Mouse (Mus musculus) bone marrow macrophage, adult 2 months (primary cell): ENCODE results near the gene Zmynd8. TPM values are rescaled to one million over a fixed set of nuclear protein-coding genes. Genes with fewer than 3 reads are reported as not detected.

Source experiments
- H3K27ac ChIP-seq: 2 replicates; pipeline ENCODE4 v1.5.1; 2012; ENCODE audit warnings: low read depth, low read length; ENCODE audit not compliant: insufficient read depth
- H3K4me1 ChIP-seq: 2 replicates; pipeline ENCODE4 v1.6.1; 2012; ENCODE audit warnings: low read length; ENCODE audit not compliant: control insufficient read depth, insufficient read depth
- H3K4me3 ChIP-seq: 2 replicates; pipeline ENCODE4 v1.5.1; 2012; ENCODE audit warnings: mild to moderate bottlenecking, low read length, moderate library complexity; ENCODE audit not compliant: insufficient read depth
- CTCF ChIP-seq: IDR thresholded peaks from 2 replicates; pipeline ENCODE4 v1.5.1; 2012; ENCODE audit warnings: low read depth, mild to moderate bottlenecking, low read length, moderate library complexity
- POLR2A ChIP-seq: IDR thresholded peaks from 2 replicates; pipeline ENCODE4 v1.6.1; 2012; ENCODE audit warnings: mild to moderate bottlenecking, low read depth, low read length, borderline replicate concordance
- polyA plus RNA-seq: library from polyadenylated mRNA; stranded (reverse); fragments of >200 nt; gene quantifications from 2 replicates; pipeline ENCODE4 v1.2.4, GENCODE M21; 2012; ENCODE audit not compliant: missing spikeins, insufficient read depth, insufficient read length

Gene Zmynd8
- polyA plus RNA-seq, 1 experiment = 99.5 TPM

DNA sequence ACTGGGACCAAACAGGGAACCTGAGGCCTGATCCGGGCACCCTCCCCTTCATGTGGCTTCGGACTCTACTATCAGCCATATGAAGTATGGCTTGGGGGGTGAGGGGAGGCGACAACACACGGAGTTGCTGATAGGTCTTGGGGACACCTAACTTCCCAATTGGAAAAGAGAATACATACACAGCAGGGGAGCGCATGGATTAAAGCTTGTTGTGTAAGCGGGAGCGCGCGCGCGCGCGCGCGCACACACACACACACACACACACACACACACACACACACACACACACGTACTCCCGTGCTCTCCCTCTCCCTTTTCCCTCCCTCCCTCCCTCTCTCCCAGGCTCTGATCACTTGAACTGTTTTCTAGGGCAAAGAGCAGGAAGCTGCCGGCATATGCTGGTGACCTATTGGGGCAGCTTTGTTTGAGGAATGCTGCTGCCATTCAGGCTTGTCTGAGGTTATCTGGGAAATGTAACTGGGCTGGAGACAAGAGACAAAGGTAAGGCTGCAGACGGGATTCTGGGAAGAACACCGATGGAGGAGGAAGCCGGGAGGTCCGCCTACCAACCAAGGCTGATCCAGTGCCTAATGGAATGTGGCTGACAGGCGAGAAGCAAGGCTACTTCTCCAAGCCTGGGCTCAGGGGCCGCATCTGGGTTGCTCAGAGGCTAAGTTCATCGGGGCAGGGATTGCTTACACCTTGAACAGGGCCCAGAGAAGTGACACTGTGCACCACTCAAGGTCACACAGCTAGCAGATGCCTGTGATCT is 11.8 kb downstream of the Zmynd8 start:
- Histone ChIP-seq H3K4me1 (peaks cover 46% of the 10 kb centered on the region), H3K4me3 (no peak overlapping the region), H3K27ac (peak overlapping the region; percentile 100)
- TF ChIP-seq POLR2A (no peak), CTCF (no peak)

DNA sequence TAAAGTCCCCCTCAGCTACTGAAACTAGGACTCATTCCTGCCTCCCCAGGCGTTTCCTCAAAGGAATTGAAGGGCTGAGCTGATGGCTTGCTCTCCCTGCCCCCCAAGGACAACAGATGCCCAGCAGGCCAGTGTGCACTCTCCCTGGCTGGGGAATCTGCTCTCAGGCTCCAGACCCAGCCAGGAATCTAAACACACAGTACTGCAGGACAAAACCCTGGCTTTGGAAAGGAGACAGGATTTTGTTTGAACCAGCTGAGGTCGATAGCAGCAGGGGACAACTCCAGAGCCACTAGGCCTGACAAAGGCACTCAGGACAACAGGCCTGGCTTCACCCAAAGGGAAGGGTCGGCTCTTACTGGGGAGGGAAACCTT is 12.3 kb downstream of the Zmynd8 start:
- Histone ChIP-seq H3K4me3 (no peak overlapping the region), H3K4me1 (peaks cover 48% of the 10 kb centered on the region), H3K27ac (peak overlapping the region; percentile 100)
- no peak for TF ChIP-seq POLR2A
- no peak for TF ChIP-seq CTCF

DNA sequence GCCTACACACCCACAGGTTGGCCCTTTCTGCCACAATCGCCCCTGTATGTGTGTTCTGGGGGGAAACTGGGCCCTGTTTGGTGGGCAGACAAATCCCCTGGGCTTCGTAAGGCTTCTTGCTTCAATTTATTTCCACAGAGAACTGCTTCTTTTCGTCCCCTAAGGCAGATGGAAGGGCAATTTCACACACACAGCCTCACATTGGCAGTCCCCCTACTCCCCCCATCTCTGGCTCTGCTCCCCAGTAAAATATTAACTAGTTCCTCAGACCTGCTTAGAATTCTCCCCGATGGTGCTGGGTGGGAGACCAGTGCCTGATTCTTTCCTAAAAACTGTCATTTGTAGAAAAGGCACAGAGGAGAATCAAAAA is 12.9 kb downstream of the Zmynd8 start:
- no peak overlapping the region for H3K4me3 ChIP-seq
- H3K4me1 ChIP-seq = peaks cover 51% of the 10 kb centered on the region
- peak overlapping the region; percentile 100 for H3K27ac ChIP-seq
- TF ChIP-seq POLR2A (0 out of 2 replicates have a peak, but pooled peaks have one; percentile 3), CTCF (no peak)

DNA sequence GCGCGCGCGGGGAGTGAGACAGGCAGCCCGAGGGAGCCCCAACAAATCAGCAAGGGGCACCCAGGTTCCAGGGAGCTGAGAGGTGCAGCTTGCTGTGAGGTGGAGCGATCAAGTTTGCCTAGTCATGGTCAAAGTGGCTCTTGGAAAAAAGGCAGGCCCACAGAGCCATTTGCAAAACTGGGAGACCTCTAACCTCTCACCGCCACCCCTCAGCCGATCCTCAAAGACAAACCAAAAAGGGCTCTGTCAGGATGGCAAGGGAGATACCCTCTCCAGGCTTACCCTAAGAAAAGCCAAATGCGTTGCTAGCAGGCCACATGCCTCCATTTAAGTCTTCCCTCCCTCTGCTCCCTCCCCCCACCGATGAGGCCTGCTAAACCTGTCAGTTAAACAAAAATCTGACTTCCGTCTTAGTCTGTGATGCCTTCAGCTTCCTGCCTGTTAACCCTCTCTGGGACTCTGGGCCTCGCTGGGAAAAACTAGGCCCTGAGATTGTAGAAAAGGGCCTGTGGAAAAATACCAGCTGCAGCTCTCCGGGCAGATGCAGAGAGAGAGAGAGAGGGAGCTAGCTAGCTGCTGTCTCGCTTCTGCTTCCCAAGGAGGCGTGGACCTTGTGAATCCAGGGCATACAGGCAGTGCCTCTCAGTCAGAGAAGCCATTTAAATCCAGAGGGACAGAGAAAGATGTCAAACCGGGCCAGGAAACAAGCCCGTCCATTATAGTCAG is 13.4 kb downstream of the Zmynd8 start:
- H3K4me1 ChIP-seq = peaks cover 57% of the 10 kb centered on the region
- H3K27ac ChIP-seq = peak overlapping the region; percentile 100
- H3K4me3 ChIP-seq = peak overlapping the region; percentile 46
- no peak for TF ChIP-seq POLR2A
- no peak for TF ChIP-seq CTCF

DNA sequence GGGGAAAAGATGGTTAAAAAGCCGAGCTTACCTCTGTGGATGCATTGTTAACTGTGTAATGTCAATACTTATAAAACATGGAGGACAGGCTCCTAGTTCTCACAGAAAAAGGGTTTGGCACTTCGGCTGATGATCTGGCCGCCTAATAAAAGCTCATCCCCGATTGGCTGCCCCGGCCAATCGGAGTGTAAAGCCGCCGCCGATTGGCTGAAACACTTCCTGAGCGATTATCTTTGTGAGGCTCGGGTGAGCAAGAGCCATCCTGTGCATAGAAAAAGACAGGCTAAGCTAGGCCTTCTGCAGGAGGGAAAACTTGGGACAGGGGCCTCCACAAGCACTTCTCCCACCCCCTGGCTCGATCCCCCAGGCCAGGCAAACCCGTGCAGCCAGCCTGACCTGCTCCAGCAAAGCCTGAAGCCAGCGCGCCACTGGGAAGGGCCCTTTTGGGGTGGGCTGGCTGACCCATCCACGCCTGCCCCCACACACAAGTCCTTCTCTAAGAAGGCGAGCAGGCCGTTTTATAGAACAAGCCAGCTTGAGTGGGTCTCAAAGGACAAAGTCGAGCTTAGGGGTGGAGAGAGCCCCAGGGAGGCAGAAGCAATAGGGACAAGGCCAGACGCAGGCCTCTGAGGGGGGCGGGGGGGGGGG is 14.1 kb downstream of the Zmynd8 start:
- peak overlapping the region; percentile 76 for H3K4me3 ChIP-seq
- no peak for TF ChIP-seq POLR2A
- no peak for TF ChIP-seq CTCF
- H3K27ac ChIP-seq = peak overlapping the region; percentile 100
- H3K4me1 ChIP-seq = peaks cover 61% of the 10 kb centered on the region

DNA sequence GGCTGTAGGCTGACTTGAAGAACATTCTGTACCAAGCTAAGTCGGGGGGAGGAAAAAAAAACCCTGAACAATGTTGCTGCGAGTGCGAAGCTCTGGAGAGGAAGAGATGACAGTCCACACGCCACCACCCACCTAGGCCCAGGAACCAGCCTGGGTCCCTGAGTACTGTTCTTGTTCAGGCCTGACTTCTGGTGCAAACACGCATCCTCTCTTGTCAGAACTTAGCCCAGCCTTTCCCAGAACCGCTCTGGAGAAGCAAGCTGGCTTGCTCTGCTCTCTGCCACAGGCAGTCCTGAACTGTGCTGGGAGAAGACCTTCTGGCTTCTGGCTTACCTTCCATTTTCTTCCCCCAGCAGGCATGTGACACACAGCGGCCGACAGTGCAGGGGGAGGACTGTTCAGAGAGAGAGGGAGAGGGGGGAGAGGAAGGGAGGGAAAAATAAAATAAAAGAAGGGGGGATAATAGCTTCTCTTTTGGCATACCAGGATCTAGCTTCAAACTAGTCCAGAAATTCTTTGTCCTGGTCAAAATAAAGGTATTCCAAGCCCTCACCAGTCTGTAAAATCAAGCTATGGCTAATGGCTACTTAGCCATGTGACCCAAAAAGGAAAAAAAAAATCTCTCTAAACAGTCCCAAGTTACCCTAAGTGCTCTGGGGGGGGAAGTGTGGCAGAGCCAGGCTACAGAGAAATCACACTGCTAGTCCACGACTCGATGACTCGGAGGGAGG is 14.8 kb downstream of the Zmynd8 start:
- Histone ChIP-seq H3K4me3 (peak overlapping the region; percentile 76), H3K4me1 (peaks cover 61% of the 10 kb centered on the region), H3K27ac (peak overlapping the region; percentile 100)
- no peak for TF ChIP-seq CTCF
- no peak for TF ChIP-seq POLR2A

DNA sequence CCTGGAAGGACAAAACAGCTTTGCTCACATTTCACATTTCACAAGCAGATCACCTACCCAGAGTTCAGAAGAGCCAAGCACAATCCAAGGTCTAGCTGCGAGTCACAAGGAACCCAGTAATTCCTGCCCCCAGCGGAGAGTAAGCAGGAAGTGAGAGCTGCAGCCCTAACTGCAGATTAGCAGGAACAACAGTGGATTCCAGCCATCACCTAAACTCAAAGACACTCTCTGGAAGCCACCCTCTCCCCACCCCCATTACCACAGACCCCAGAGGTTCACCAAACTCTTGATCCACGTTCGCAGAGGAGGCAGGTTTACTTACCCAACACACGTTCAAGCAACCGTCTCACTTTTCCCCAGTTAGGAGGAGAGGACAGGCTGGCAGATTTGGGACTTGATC is 15.8 kb downstream of the Zmynd8 start:
- Histone ChIP-seq H3K4me1 (peaks cover 59% of the 10 kb centered on the region), H3K4me3 (peak overlapping the region; percentile 54), H3K27ac (peak overlapping the region; percentile 96)
- TF ChIP-seq CTCF = no peak
- no peak for TF ChIP-seq POLR2A

DNA sequence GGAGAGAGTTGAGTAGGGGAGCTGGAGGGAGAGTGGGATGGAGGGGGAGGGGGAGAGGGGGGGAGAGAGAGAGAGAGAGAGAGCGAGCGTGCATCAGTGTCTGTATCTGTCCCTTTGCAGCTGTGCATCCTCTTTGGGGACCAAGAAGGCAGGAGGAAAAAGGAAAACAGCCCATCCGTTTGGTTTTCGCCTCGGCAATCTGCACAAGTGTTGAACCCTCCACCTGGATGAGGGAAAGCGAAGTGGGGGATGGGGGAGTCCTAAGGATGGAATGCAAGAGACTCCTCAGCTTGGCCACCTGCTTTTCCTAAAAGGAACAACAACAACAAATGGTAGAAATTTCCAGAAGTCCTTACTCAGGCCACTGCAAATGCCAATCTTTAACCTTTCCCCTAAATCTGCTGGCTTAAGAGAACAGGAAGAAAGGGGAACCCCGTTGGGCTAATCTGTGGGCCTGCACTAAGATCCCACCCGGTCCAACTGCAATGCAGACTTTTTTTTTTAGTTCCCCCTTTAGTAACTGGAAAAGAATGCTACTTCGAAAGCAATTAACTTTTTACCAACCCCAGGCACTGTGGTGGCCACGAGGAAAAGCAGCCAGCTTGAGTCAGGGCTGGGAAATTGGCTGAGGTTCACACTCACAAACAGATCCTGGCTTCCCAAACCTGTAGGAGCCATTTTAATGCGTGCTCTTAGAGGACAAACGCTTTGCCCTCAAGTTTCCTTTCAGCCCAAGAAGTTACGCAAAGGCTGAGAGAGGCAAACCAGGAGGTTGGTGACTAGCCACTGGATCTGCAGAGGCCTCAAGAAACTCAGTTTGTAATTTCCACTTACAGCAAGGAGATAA is 17.0 kb downstream of the Zmynd8 start:
- Histone ChIP-seq H3K4me3 (peak overlapping the region; percentile 54), H3K27ac (peak overlapping the region; percentile 96), H3K4me1 (peaks cover 61% of the 10 kb centered on the region)
- TF ChIP-seq POLR2A (no peak), CTCF (no peak)

DNA sequence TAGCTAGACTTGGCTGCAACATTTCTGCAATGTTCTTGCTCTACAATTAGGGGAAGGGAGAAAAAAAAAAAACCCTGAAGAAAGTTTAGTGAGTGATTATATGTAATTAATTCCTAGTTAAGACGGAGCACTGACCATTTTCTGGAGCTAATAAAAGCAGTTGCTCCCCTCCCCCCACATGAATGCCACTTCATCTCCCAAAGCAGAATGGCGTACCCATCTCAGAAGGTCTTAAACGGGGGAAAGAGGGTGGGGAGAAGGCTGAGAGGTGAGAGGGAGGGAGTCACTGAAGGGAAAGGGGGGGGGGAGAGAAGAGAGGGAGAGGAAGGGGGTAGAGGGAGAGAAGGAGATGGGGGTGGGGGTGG is 17.6 kb downstream of the Zmynd8 start:
- peaks cover 61% of the 10 kb centered on the region for H3K4me1 ChIP-seq
- H3K4me3 ChIP-seq = no peak overlapping the region
- H3K27ac ChIP-seq = peak overlapping the region; percentile 51
- TF ChIP-seq CTCF = no peak
- TF ChIP-seq POLR2A = no peak
